Mouse (Mus musculus) liver, postnatal 0 days (tissue): ENCODE results near the gene Top3b.

Experiments
- CTCF ChIP-seq: sonication (generic); IDR thresholded peaks from 2 replicates; pipeline ENCODE4 v1.5.1; 2016; ENCODE audit warnings: antibody characterized with exemption, low read depth
- EP300 ChIP-seq: IDR thresholded peaks from 2 replicates; pipeline ENCODE4 v1.6.1; 2016; ENCODE audit warnings: antibody characterized with exemption, low read depth, mild to moderate bottlenecking

- no peak for TF ChIP-seq CTCF
- 0 out of 2 replicates have a peak, but pooled peaks have one; percentile 27 for TF ChIP-seq EP300
Observed at GRCm38 (mm10) chr16:16865217-16865616, 5.3 kb upstream of the Top3b start.
